Mouse (Mus musculus) effector memory CD4-positive, alpha-beta T cell, adult 7 months (primary cell): ENCODE measurements around the gene Gm21560. TPM values are rescaled to one million over a fixed set of nuclear protein-coding genes. Genes with fewer than 3 reads are reported as not detected.

Experiments
- polyA plus RNA-seq: library from polyadenylated mRNA; unstranded; fragments of 100-300 nt; shearing (Covaris generic); gene quantifications from one replicate; pipeline ENCODE4 v1.2.1, GENCODE M21; 2017

The Gm21560 gene
- not detected for polyA plus RNA-seq

GRCm38 (mm10) chr14:6219192-6219591 lies at the start of gene Gm21560:
TSS of gene Gm21560 (minus strand) at chr14:6219292.

Other genes starting within 250 kb of the Gm21560 start
- not detected for gene Gm3453, start 240.2 kb downstream of the Gm21560 start, polyA plus RNA-seq
- gene Gm6337, start 161.0 kb downstream of the Gm21560 start, polyA plus RNA-seq: not detected
- 0.43 TPM for gene Gm8206, start 125.3 kb downstream of the Gm21560 start, polyA plus RNA-seq
- 1.1 TPM for gene Gm3468, start 110.6 kb downstream of the Gm21560 start, polyA plus RNA-seq
- gene Gm3476, start 93.5 kb downstream of the Gm21560 start, polyA plus RNA-seq: not detected
- gene Gm3411, start 68.0 kb upstream of the Gm21560 start, polyA plus RNA-seq: not detected
- not detected for gene Gm21103, start 85.6 kb upstream of the Gm21560 start, polyA plus RNA-seq
- not detected for gene Gm3618, start 124.4 kb upstream of the Gm21560 start, polyA plus RNA-seq
- gene Gm16440, start 171.0 kb upstream of the Gm21560 start, polyA plus RNA-seq: not detected
- not detected for gene Gm3591, start 193.2 kb upstream of the Gm21560 start, polyA plus RNA-seq
- 0.39 TPM for gene Gm3594, start 225.3 kb upstream of the Gm21560 start, polyA plus RNA-seq